25 mouse cellular contexts compared by ENCODE assay signal in the genomic region with DNA sequence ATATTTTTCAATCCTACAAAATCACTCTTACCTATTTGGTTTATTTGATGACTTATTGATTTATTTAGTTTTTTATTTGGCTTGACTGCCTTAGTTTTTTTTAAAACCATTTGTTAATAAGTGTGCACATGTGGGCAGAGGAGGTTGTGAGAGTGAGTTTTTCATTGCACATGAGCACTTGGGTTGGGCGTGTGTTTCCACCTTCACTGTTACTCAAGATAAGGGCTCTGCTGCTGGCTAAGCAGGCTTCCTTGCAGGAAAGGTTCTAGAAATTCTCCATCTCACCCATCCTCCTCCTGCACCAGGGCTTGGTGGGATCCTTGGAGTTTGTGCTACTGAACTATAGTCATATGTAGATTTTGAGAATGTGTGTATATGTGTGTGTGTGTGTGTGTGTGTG.
"Had no signal": no experiment of that assay in that cellular context is flagged by ENCODE, and none has a peak within 500 bp of the region (broad histone marks: within the 10 kb centered on the region; RNA-seq: fewer than 3 reads in every experiment).

No protein-coding gene starts in this region.

- H3K9ac ChIP-seq: heart, embryonic 13.5 days; heart, embryonic 15.5 days; hindbrain, embryonic 13.5 days; hindbrain, embryonic 15.5 days; kidney, embryonic 15.5 days; limb, embryonic 13.5 days; limb, embryonic 15.5 days had no signal

- H3K9me3 ChIP-seq: heart, embryonic 13.5 days; heart, embryonic 15.5 days; hindbrain, embryonic 13.5 days; hindbrain, embryonic 15.5 days; kidney, embryonic 15.5 days; limb, embryonic 13.5 days; limb, embryonic 15.5 days had no signal

- H3K4me3 ChIP-seq: heart, adult 2 months; heart, embryonic 13.5 days; heart, embryonic 15.5 days; hindbrain, embryonic 13.5 days; hindbrain, embryonic 15.5 days; kidney, embryonic 15.5 days; limb, embryonic 13.5 days; limb, embryonic 15.5 days had no signal

- ATAC-seq: hindbrain, postnatal 0 days; intestine, embryonic 16.5 days had no signal

- H3K27ac ChIP-seq: heart, adult 2 months; heart, embryonic 13.5 days; heart, embryonic 15.5 days; hindbrain, embryonic 13.5 days; hindbrain, embryonic 15.5 days; hindbrain, postnatal 0 days; kidney, embryonic 15.5 days; kidney, postnatal 0 days; limb, embryonic 13.5 days; limb, embryonic 15.5 days had no signal

- H3K4me2 ChIP-seq: heart, embryonic 11.5 days; heart, embryonic 13.5 days; heart, embryonic 15.5 days; hindbrain, embryonic 13.5 days; hindbrain, embryonic 15.5 days; kidney, embryonic 15.5 days; limb, embryonic 13.5 days; limb, embryonic 15.5 days had no signal

- H3K4me1 ChIP-seq: heart, embryonic 13.5 days; heart, embryonic 15.5 days; hindbrain, embryonic 13.5 days; hindbrain, embryonic 15.5 days; kidney, embryonic 15.5 days; limb, embryonic 13.5 days; limb, embryonic 15.5 days had no signal

- H3K27me3 ChIP-seq: heart, embryonic 13.5 days; heart, embryonic 15.5 days; hindbrain, embryonic 13.5 days; hindbrain, embryonic 15.5 days; kidney, embryonic 15.5 days; limb, embryonic 13.5 days; limb, embryonic 15.5 days had no signal

- H3K36me3 ChIP-seq: heart, embryonic 13.5 days; heart, embryonic 15.5 days; hindbrain, embryonic 13.5 days; hindbrain, embryonic 15.5 days; kidney, embryonic 15.5 days; limb, embryonic 13.5 days; limb, embryonic 15.5 days had no signal

- DNase-seq: gastrocnemius, postnatal 14 days; gastrocnemius, postnatal 36 days; heart, adult 11 months; heart, adult 2 months; heart, postnatal 14 days; heart, postnatal 36 days; kidney, adult 11 months; kidney, adult 2 months; kidney, adult 9 months; kidney, postnatal 14 days; kidney, postnatal 36 days; layer of hippocampus, adult 9-11 months; layer of hippocampus, postnatal 36 days; left cerebral cortex, postnatal 4 days had no signal
